Mouse (Mus musculus) embryonic fibroblast, embryonic 13.5 days (primary cell): ENCODE measurements around the gene Gm6169.
"Not testable (repeated sequence)": the region's sequence is repeated elsewhere in the genome, so short reads cannot be mapped to it uniquely, and the experiment has no call there.

ENCODE experiments used
- CTCF ChIP-seq: IDR thresholded peaks from 2 replicates; pipeline ENCODE4 v1.5.1; 2011; ENCODE audit warnings: mild to moderate bottlenecking, control low read depth, low read length, moderate library complexity, borderline replicate concordance; ENCODE audit not compliant: insufficient read depth
- POLR2A ChIP-seq: IDR thresholded peaks from 2 replicates; pipeline ENCODE4 v1.6.1; 2011; ENCODE audit warnings: low read depth, mild to moderate bottlenecking, control low read depth, low read length, moderate library complexity

- not testable (repeated sequence) for TF ChIP-seq POLR2A, CTCF
These were observed 31.4 kb upstream of the Gm6169 start for GRCm38 (mm10) chr13:97130413-97130812.
